Mouse (Mus musculus) testis, postnatal 14 days (tissue): ENCODE measurements around the gene P2rx3.

ENCODE experiments used
- DNase-seq: peaks from one replicate; pipeline ENCODE4 v3.0.0; 2021; ENCODE audit warnings: low spot score

Gene P2rx3

GRCm38 (mm10) chr2:85037047-85038026 lies at the start of gene P2rx3, which contains the start of gene Ssrp1:
P2rx3 (minus strand) TSS chr2:85037462.
Ssrp1 (plus strand) TSS chr2:85037234.
- peak; percentile 91 for DNase-seq

GRCm38 (mm10) chr2:85073751-85074150 lies 36.5 kb upstream of the P2rx3 start:
- DNase-seq: no peak

GRCm38 (mm10) chr2:85071921-85072320 lies 34.7 kb upstream of the P2rx3 start:
- DNase-seq: no peak

- DNase-seq: no peak
These were observed 32.8 kb upstream of the P2rx3 start for GRCm38 (mm10) chr2:85070086-85070485.

- no peak for DNase-seq
These were observed 31.4 kb upstream of the P2rx3 start for GRCm38 (mm10) chr2:85068626-85069025.

- no peak for DNase-seq
These were observed 30.8 kb upstream of the P2rx3 start for GRCm38 (mm10) chr2:85067903-85068625.

- DNase-seq: no peak
These were observed 29.7 kb upstream of the P2rx3 start for GRCm38 (mm10) chr2:85066937-85067336.

GRCm38 (mm10) chr2:85065141-85065875 lies 28.0 kb upstream of the P2rx3 start:
- DNase-seq: no peak

- DNase-seq: no peak
These were observed 23.9 kb upstream of the P2rx3 start for GRCm38 (mm10) chr2:85061107-85061541.

- DNase-seq: peak; percentile 44
These were observed 23.4 kb upstream of the P2rx3 start for GRCm38 (mm10) chr2:85060591-85061060.

GRCm38 (mm10) chr2:85059677-85060076 lies 22.4 kb upstream of the P2rx3 start:
- DNase-seq: no peak

- no peak for DNase-seq
These were observed 19.4 kb upstream of the P2rx3 start for GRCm38 (mm10) chr2:85056711-85057110.

- DNase-seq: no peak
These were observed 16.0 kb upstream of the P2rx3 start for GRCm38 (mm10) chr2:85053192-85053816.

- no peak for DNase-seq
These were observed 13.5 kb upstream of the P2rx3 start for GRCm38 (mm10) chr2:85050746-85051145.

GRCm38 (mm10) chr2:85050001-85050634 lies 12.9 kb upstream of the P2rx3 start:
- peak; percentile 65 for DNase-seq

- DNase-seq: no peak
These were observed 12.0 kb upstream of the P2rx3 start for GRCm38 (mm10) chr2:85049277-85049676.

- DNase-seq: peak; percentile 73
These were observed 11.0 kb upstream of the P2rx3 start for GRCm38 (mm10) chr2:85048168-85048751.

- peak; percentile 92 for DNase-seq
These were observed 10.4 kb upstream of the P2rx3 start, which contains the start of gene Tnks1bp1 for GRCm38 (mm10) chr2:85047596-85048167. Tnks1bp1 (plus strand) TSS chr2:85048022.

- DNase-seq: peak; percentile 37
These were observed 9.8 kb upstream of the P2rx3 start for GRCm38 (mm10) chr2:85047081-85047480.

GRCm38 (mm10) chr2:85046222-85046621 lies 9.0 kb upstream of the P2rx3 start:
- no peak for DNase-seq
